ENCODE assay signal across 11 mouse cellular contexts in genomic region chr2:159004417-159004816, GRCm38 (mm10).
DNase-seq lines count a peak whose midpoint lies in the region; ATAC-seq lines count a peak whose summit lies in the region.
"Had no signal": no experiment of that assay in that cellular context is flagged by ENCODE, and none has a peak within 500 bp of the region (broad histone marks: within the 10 kb centered on the region; RNA-seq: fewer than 3 reads in every experiment).

No protein-coding gene starts in this region.

- peak; percentile 8 to 25 for DNase-seq in frontal cortex, postnatal 10 days (ENCODE audit: low spot score in 2 of 2)
- no peak for DNase-seq in frontal cortex, postnatal 25 days (ENCODE audit: low spot score in 2 of 2)
- DNase-seq in right cerebral cortex, adult 2 months (ENCODE audit: low spot score in 2 of 2) = peak; percentile 7 to 16
- DNase-seq in right cerebral cortex, postnatal 36 days (ENCODE audit: low spot score in 2 of 2) = no peak
- DNase-seq in layer of hippocampus, postnatal 36 days = peak; percentile 76 to 78
- no peak for DNase-seq in embryo, embryonic 9.5 days (ENCODE audit: extremely low spot score)
- DNase-seq: adrenal gland, adult 2 months; cerebellum, adult 18-20 months; thymus, postnatal 14 days had no signal

- no peak for ATAC-seq in activated CD4-positive, CD25-positive, alpha-beta regulatory T cell, adult 4 months
- ATAC-seq in erythroblast, adult 5-6 weeks (replicated peaks; ENCODE audit: low FRiP score, poor library complexity, severe bottlenecking) = no peak

Comparison
In these comparisons a context has a peak if more than half of its experiments do, and no peak if none do; other contexts are left out.
1. DNase-seq: peak in frontal cortex, postnatal 10 days (2 of 2), right cerebral cortex, adult 2 months (2 of 2) and layer of hippocampus, postnatal 36 days (2 of 2); none in frontal cortex, postnatal 25 days (0 of 2), right cerebral cortex, postnatal 36 days (0 of 2) and embryo, embryonic 9.5 days (single experiment).